Mouse (Mus musculus) lung, adult 18-20 months (tissue): ENCODE measurements at regions not wholly inside any gene's neighbourhood (a gene's known extent, or its start where the extent isn't known, plus 50 kb on each side); places are given as distances from the start of the nearest gene placed in this dataset.

Experiments used
- DNase-seq, 2 experiments: peaks; one replicate each; pipeline ENCODE4 v3.0.0; 2022; ENCODE audit warnings: mixed read lengths in 2 of 2

GRCm38 (mm10) chr13:69182478-69182877 is 183.1 kb upstream of the Adcy2 start:
- no peak for DNase-seq

- no peak for DNase-seq
These were observed 191.3 kb upstream of the Adcy2 start for GRCm38 (mm10) chr13:69190661-69191060.

- no peak for DNase-seq
These were observed 197.1 kb upstream of the Adcy2 start for GRCm38 (mm10) chr13:69196464-69196871.

GRCm38 (mm10) chr13:69207741-69208568 is 208.6 kb upstream of the Adcy2 start:
- DNase-seq = no peak

- no peak for DNase-seq
These were observed 209.2 kb upstream of the Adcy2 start for GRCm38 (mm10) chr13:69208569-69208881.

- no peak for DNase-seq
These were observed 217.2 kb upstream of the Adcy2 start for GRCm38 (mm10) chr13:69216579-69216978.

- no peak for DNase-seq
These were observed 221.1 kb upstream of the Adcy2 start for GRCm38 (mm10) chr13:69220425-69220824.

- DNase-seq = no peak
These were observed 227.2 kb upstream of the Adcy2 start for GRCm38 (mm10) chr13:69226538-69226937.

GRCm38 (mm10) chr13:69230361-69230943 is 231.1 kb upstream of the Adcy2 start:
- DNase-seq = no peak

GRCm38 (mm10) chr13:69236386-69236785 is 237.0 kb upstream of the Adcy2 start:
- DNase-seq = no peak

GRCm38 (mm10) chr13:69237918-69238317 is 238.6 kb upstream of the Adcy2 start:
- no peak for DNase-seq

GRCm38 (mm10) chr13:69239261-69239915 is 240.0 kb upstream of the Adcy2 start:
- peak in 1 of 2 experiments; percentile 12 for DNase-seq

GRCm38 (mm10) chr13:69242544-69243296 is 243.4 kb upstream of the Adcy2 start:
- no peak for DNase-seq

- DNase-seq = no peak
These were observed 251.2 kb upstream of the Adcy2 start for GRCm38 (mm10) chr13:69250334-69251129.

- DNase-seq = no peak
These were observed 251.8 kb upstream of the Adcy2 start for GRCm38 (mm10) chr13:69251130-69251561.

GRCm38 (mm10) chr13:69252335-69252734 is 253.0 kb upstream of the Adcy2 start:
- DNase-seq = no peak

GRCm38 (mm10) chr13:69260485-69260884 is 261.1 kb upstream of the Adcy2 start:
- no peak for DNase-seq

GRCm38 (mm10) chr13:69260972-69261371 is 261.6 kb upstream of the Adcy2 start:
- DNase-seq = no peak

- DNase-seq = peak in 1 of 2 experiments; percentile 5
These were observed 264.4 kb upstream of the Adcy2 start for GRCm38 (mm10) chr13:69263722-69264121.

GRCm38 (mm10) chr13:69266071-69266470 is 266.7 kb upstream of the Adcy2 start:
- DNase-seq = no peak

GRCm38 (mm10) chr13:69272506-69272905 is 261.0 kb upstream of the Nsun2 start:
- no peak for DNase-seq

GRCm38 (mm10) chr13:69279647-69280046 is 253.9 kb upstream of the Nsun2 start:
- DNase-seq = no peak
